Mouse (Mus musculus) cerebellum, adult 9-11 months (tissue): ENCODE measurements at regions not wholly inside any gene's neighbourhood (a gene's known extent, or its start where the extent isn't known, plus 50 kb on each side); places are given as distances from the start of the nearest gene placed in this dataset.

Experiments used
- DNase-seq: peaks from one replicate; pipeline ENCODE4 v3.0.0; 2022

GRCm38 (mm10) chr9:74655956-74656355 lies 205.8 kb upstream of the Onecut1 start:
- DNase-seq = no peak

GRCm38 (mm10) chr9:74656392-74656791 lies 205.3 kb upstream of the Onecut1 start:
- no peak for DNase-seq

GRCm38 (mm10) chr9:74671356-74671952 lies 190.3 kb upstream of the Onecut1 start:
- no peak for DNase-seq

DNA sequence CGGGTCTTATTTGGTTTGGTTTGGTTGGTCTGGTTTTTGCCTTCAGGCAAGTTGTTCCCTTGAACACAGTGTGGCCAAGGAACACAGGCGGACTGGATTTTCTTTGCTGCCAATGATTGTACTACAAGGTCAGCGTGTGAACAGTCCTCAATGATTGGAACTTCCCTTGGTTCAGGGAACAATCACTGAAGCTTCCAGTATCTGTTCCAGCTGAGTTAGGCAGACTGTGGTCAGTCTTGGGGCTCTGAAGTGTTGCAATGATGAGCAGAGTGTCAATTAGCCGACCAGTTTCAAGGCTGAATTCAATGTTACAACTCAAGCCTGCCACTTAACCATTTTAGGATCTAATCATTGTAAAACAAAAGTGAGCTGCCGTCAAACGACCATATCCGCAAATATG lies 189.5 kb upstream of the Onecut1 start:
- DNase-seq = no peak

GRCm38 (mm10) chr9:74698229-74698628 lies 163.5 kb upstream of the Onecut1 start:
- DNase-seq = no peak

- DNase-seq = no peak
Observed at GRCm38 (mm10) chr9:74705698-74706097, 156.0 kb upstream of the Onecut1 start.

DNA sequence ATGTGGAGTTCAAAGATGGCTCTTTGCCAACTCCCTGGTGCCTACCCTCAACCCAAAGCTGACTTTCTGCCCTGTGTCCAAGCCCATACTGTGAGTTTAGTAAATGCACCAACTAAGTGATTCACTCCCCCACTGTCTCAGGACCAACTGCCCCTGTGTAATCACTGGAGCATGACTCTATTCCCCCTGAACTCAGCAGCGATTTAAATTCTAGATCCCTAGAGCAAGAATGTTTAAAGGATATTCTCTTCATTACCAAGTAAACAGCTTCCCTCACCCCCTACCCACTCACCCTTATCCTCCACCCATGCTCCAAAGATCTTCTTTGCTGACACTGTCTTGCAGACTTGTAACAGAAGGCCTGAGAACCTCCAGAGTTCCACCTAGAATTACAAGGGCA lies 154.1 kb upstream of the Onecut1 start:
- DNase-seq = no peak

GRCm38 (mm10) chr9:74711698-74712097 lies 150.0 kb upstream of the Onecut1 start:
- no peak for DNase-seq

DNA sequence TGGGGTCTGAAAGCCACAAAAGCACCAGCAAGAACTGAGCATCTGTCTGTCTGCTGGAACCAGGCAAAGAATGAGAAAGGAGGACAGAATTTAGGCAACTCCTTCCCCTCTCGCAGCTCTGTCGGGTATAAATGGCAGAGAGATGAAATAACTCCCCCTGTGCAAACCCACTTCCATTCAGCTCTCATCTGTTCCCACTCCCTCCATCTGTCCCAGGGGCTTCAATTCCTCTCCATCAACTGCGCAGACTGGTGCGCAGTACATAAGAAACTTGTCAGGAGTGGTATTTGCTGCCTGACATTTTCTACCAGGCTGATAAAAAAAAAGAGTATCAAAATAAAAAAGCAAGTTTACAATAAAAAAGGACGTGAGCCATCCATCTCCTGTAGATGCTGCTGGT lies 129.3 kb upstream of the Onecut1 start:
- DNase-seq = no peak

DNA sequence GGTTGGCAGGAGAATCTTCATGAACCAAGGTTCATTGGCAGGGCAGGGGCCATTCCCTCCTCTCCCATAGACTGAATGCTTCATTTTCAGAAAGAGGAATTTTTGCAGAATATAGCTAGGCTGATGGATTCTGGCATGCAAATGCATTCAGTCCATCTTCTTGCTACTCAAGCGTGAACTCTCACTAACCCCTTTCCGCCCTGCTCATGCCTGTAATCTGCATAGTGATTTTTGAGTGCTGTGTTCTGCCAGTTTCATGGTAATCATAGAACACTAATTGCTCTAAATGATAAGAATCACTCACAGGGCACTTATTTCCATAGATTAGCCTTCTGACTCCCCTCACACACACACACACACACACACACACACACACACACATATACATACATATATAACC lies 119.8 kb upstream of the Onecut1 start:
- no peak for DNase-seq

DNA sequence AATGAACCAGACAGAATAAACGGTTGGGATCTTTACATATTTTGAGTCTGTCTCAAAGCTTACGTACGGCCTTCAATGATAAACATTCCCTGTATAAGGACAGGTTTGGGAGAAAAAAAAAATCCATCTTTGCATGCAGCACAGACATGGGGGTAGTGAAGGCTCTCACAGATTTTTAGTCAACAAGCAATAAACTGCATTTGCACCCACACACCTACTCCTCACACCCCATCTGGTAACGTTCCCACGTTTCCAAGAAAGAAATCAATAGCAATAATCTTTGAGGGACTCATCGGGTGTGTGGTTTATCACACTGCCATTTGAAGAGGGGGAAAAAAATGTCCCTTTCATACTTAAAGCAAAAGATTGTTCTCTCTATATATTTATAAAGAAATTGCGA lies 113.8 kb upstream of the Onecut1 start:
- DNase-seq = no peak

- no peak for DNase-seq
Observed at GRCm38 (mm10) chr9:74758025-74758424, 103.7 kb upstream of the Onecut1 start.

GRCm38 (mm10) chr9:74758876-74759275 lies 102.8 kb upstream of the Onecut1 start:
- DNase-seq = no peak

GRCm38 (mm10) chr9:74780419-74780818 lies 81.3 kb upstream of the Onecut1 start:
- DNase-seq = no peak

- no peak for DNase-seq
Observed at GRCm38 (mm10) chr9:74793394-74793793, 68.3 kb upstream of the Onecut1 start.

- DNase-seq = no peak
Observed at GRCm38 (mm10) chr9:74795994-74796393, 65.7 kb upstream of the Onecut1 start.

DNA sequence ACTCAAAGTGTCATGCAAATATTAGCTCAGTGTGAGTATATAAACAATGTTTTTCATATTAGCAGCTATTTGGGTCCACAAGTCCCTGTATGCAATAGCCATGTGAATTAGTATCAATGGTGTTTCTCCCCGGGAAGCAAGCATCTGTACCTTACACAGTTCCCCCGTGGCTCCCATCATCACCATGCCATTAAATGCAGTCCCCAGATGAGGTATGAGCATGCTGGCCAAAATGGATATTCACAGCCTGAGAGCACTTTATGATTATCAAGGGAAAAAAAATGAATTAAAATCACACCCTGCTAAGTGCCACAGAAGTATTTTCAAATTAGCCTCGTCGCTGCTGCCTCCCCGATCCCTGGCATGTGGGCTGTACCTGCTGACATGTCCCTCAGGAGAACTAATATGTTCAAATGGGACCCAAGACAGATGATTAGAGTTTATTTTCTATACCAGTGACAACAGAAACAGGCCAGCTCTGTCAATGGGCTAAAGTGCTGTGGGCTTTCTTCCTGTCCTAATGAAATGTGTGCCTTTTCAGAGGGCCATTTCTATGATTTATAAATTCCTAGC lies 64.4 kb upstream of the Onecut1 start:
- DNase-seq = no peak

DNA sequence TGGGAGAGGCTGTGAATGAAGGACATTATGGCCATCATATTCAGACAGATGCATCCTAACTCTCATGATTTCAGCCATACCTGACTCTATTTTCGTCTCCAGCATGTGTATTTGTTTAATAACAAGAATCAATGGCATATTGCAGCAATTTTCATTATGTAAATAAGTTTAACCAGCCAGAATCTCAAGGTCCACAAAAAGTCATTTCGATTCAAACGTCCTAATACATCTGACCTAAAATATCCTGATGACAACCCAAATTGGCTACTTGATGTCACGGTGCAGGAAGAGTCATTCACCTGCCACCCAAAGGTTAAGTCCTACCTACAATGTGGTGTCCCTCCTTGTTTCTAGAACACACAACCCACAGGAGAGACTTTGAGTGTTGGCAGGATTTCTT lies 60.6 kb upstream of the Onecut1 start:
- no peak for DNase-seq

DNA sequence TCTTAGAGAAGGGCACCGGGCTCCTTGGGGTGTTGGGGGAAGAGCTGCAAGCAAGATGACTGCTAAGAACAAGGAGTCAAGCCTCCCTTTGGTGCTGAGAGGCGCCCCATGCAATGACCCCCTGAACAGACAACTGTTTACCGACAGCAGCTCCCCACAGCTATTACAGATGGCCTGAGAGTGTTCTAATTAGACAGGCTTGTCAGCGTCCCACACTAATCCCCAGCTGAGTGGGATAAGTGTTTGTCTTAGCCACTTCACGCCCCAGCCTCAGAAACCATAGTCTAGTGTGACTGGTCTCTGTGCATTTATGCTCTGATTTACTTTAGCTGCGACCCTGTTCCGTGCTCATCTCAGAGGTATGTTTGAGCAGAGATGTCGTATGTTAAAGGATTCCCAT lies 50.3 kb upstream of the Onecut1 start:
- no peak for DNase-seq
